Mouse (Mus musculus) megakaryocyte, adult 5-6 weeks (primary cell): Measurements from ENCODE around the gene Ankrd13a. TPM values are rescaled to one million over a fixed set of nuclear protein-coding genes. Genes with fewer than 3 reads are reported as not detected.

Source experiments
- ATAC-seq: 2 replicates; pipeline ENCODE4 v1.8.0; 2016; ENCODE audit warnings: mild to moderate bottlenecking, inconsistent platforms; ENCODE audit not compliant: poor library complexity, severe bottlenecking
- total RNA-seq, 2 experiments: library from RNA; stranded (forward) in 1 of 2; stranded (reverse) in 1 of 2; fragments of 153-499, 151-499 nt in 1 of 2; fragments of 221-1000, 200-1000 nt in 1 of 2; gene quantifications; 2 replicates each; pipeline versions ENCODE4 v1.2.3 to v1.2.4; 2015 to 2017

Ankrd13a gene
- total RNA-seq (2015) (169 and 170 TPM in 2 replicates), total RNA-seq (2017) (204 and 225 TPM in 2 replicates)

DNA sequence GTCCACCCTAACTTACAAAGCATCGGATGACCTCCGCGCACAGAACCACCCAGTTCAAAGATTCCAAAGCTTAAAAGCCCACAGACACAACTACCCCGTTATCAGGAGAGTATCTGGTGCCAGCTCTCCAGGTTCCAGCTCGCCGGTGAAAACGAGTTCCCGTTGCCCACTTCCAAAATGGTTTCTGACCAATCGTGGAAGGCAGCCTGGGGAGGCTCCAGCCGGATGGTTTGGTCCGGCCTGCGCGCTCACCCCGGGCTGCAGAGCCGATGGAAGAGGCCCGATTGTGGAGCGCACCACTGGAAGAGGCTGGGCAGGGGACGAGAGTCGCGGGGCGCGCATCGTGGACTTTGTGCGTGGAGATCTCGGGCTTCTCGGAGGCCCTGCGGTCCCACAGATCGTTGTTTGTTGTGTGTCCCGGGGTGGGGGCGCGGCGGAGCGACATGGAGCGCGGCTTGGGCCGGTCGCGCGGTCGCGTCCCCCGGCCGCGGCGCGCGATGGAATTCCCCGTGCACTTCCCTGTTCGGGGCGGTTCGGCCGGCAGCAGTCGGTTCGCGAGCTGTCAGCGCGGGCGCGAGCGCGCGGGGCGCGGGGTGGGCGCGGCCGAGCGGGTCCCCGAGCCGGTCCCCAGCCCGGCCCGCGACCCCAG is at the start of gene Ankrd13a:
Gene Ankrd13a, plus strand, starts transcription at position 275 of the 649 bp plus-strand sequence.
- peak; percentile 73 for ATAC-seq

DNA sequence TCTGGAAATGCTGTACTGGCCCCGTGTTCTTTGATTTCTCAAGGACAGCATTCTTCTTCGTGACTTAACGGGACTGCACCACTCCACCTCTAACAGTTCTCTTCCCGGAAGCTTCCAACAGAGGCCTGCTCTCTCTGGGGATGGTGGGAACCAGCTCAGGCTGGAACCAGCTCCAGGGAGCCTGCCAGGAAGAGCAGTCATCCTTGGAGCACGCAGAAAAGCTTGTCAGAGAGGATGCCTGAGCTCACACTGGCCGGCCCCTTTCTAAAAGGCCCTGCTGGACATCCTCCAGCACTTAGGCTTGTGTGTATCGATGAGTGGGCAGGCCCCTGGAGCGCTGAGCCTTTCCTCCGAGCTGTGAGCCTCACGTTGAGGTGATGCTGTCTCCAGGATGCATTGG is 46.3 kb upstream of the Ankrd13a start:
- no peak for ATAC-seq

DNA sequence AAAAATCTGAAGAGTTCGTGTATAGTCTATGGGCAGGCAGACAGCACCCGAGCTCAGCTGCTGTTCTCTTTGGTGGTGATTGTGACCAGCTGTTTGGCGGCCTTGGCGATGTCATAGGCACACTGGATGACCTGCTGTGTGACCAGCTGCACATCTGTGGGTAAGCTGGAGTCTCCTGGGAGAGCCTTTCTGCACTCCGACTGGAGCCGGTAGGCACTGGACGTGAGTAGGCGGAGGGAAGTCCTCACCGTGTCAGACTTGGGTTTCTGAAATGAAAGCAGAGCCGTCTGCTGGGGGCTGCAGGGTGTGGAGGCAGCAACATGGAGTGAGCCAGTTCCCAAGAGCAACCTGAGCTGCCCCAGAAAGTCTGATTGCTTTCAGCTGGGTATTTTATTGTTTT is 44.3 kb upstream of the Ankrd13a start:
- ATAC-seq: no peak

DNA sequence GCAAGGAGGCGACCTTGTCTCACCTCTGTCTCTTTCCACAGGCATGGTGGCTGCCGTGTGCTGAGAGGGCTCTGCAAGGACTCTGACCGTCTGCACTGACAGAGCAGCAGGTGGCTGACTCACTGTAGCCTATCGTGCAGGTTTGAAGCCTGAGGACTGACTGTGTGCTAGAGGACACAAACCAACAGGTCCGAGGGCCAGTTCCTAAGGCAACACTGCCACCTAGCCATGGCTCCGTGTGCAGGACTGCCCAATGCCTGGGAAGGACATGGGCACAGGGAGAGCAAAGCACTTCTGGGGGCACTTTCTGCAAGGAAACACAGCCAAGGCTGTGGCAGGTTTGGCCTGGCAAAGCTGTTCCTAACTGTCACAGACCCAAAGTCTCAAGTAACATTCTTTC is 43.0 kb upstream of the Ankrd13a start:
- ATAC-seq: no peak

DNA sequence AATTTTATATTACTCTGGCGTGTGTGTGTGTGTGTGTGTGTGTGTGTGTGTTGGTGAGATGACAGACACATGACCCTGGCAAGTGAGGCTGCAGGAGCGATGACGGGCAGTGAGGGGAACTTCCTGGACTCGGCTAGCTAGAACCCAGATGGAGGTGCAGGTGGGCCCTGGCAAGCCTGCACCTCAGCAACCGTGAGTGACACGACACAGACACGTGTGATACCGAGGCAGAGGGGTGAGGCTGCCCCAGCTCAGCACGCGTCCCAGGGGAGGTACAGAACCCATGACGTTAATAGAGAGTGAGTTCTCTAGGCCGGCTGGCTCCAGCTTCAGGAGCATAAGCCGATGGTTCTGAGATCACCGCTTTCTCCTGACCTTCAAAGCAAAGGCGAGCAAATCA is 42.5 kb upstream of the Ankrd13a start:
- no peak for ATAC-seq

DNA sequence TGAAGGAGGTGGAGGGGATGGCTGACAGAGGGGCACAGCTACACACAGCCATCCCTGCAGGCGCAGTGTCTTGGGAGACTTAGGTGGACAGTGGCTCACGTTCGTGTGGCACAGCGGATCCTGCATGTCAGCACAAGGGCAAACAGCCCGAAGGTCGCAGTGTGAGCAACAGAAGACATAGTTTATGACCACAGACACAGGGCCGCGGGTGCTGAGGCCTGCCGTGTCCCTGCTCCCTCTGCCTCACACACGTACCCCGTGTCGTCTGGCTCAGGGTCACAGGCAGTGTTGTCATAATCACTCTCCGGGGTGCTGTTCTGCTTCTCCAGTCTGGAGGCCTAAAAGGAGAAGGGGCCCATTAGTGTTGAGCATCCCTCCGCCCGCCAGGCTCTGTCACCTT is 40.9 kb upstream of the Ankrd13a start:
- ATAC-seq: no peak

DNA sequence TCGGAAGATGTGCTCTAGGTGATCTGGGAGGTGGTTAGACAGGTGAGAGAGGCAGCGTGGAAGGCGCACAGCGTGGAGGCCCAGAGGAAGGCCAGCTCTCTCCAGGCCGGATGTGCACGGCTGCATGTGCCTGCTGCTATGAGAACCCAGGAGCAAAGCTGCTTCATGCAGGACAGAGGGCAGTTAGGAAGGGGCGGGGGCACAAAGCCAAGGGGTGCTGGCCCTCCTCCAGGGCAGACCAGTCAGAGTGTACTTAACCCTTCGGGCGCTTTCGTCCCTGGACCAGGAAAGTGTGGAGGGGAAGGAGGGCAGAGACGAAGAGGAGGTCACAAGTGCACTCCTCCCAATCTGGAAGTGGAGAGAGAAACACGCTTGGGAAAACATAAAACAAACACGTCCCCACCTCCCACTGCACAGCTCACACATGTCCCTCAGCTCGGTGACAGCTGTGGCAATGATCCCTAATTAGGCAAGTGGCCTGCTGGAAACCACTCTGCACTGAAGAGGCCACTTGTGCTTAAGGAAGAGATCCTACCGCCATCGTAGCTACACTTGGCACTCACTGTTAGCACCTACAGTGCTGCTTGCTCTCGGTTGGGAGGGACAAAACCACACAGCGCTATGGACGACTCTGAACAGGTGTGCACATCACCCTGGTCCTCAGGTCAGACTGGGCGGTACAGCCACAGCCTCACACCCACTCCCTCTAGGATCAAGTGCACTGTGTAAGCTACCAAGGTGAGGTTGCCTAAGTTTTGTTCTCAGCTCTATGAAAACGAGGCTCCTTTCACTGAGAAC is 37.2 kb upstream of the Ankrd13a start:
- ATAC-seq: no peak

DNA sequence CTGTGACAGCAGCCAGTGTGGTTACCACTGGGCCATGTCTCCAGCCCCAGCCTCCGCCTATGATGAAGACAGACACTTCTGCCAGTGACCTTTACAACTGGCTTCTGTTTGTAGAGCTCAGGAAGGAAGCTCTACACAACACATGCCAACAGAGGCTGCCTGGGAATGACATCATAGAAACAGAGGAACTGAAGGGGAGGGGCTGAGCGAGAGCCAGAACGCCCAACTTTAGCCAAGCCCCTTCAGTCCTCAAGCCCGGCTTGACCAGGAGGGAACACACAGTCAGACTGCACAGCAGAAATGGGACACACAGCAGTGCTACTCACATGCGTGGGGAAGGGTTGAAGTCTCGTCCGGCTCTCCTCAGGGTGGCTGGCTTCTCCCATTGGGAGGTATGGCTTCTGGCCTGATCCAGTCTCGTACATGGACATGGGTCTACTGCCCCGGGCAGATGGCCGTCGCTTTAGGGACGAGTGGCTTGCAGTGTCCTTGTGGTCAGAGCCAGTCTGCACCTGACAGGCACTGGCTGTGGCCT is 35.7 kb upstream of the Ankrd13a start:
- no peak for ATAC-seq

DNA sequence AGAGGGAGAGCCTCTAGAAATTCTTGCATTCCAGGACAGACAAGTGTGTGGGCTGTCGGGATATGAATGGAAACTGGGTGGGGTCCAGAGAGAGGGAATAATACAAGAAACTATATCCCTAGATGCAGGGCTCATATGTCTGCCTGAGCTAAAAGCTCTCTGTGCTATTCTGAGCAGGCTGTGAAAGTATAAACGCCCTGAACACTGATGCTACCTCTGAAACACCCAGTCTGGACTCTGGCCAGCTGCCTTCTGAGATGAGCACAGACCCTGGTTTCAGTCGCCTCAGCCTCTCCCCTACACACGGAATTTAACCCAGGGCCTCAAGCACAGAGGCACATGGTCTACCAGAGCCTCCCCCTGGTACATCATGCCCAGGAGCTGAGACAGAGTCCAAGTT is 33.9 kb upstream of the Ankrd13a start:
- ATAC-seq: no peak

DNA sequence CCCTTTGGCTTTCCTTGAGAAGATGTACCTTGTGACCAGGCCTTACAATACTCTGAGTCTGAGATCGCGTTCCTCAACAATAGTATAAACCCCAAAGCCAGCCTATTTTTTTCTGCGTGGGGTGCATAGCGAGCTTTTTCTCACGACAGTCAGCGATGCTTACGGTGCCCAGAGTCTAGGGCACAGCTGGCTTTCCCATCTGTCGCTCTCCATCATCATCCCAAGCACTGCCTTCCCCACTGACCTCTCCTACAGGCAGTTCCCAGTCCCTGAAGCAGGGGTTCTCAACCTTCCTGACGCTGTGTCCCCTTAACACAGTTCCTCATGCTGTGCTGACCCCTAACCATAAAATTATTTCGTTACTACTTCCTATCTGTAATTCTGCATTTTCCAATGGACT is 31.9 kb upstream of the Ankrd13a start:
- ATAC-seq: no peak

DNA sequence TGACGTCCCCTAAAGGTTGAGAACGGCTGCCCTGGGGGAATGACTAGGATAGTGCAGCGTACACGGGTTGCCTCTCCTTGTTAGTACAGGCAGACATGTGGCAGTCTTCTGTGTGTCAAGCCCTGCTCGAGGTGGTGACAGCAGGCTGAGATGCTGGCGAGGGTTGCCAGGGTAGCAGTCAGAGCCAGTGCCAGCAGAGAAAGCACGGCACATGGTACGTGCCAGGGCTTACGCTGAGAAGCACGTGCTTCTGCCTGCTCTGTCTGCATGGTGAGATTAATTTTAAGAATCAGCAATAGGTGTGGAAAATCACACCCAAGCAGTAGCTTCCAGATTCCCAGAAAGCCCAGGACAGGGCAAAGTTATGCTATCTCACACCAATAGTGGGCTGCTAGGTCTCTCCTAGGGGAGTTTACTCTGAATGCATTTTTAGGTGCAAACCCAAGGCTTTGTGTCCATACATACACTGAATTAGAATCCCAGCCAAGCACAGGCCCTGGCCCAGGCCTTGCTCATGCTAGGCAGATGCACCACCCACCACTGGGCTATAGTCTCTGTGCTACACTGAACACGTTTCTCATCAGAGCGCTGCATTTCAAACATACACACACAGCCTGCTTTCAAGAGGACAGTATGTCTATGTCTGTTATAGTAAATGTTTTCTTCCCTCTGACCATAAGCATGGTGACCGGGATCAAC is 31.3 kb upstream of the Ankrd13a start:
- ATAC-seq: no peak

DNA sequence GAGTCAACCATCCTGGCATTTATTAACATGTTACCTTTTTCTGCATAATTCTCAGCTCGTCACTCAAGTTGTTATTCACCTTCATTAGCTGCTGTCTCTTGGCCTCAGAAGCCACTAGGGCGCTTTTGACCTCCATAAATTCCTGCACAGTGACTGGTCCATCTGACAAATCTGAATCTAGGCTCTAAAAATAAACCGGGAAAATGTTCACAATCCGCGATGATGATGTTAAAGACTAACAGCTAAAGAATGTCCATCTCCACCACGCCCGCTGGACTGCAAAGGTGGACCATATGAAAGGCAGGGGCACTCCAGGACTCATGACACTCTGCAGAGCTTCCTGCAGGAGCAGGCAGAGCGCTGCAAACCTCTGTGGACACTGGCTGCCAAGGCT is 30.8 kb upstream of the Ankrd13a start:
- no peak for ATAC-seq

DNA sequence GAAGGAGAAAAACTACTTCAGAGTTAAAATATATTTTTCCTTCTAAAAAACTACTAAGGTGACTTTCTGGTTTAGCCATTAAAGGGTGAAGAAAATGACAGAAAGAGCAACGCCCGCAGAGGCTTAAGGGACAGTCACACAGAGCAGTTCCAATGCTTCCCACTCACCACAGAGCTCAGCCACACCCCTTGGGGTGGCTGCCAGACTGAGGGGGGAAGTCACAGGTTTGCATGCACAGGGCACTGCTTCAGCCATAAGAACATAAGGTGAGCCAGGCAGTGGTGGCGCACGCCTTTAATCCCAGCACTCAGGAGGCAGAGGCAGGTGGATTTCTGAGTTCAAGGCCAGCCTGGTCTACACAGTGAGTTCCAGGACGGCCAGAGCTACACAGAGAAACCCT is 28.9 kb upstream of the Ankrd13a start:
- ATAC-seq: no peak

DNA sequence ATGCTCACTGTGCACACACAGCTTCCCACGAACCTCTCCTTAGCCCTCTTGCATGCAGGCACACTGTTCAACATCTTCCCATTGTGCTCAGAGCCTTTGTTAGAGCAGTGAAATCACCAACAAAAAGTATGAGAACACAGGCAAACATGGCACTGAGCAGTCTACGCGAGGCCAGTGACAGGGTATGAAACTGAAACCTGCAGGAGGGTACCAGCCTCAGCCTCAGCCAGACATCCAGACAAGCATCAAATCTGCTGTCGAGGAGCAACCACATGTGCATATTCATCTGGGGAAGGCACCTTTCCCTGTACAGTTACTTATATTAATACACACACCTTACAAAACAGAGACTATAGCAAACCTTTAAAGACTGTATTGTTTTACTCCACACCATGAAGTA is 27.6 kb upstream of the Ankrd13a start:
- ATAC-seq: no peak

DNA sequence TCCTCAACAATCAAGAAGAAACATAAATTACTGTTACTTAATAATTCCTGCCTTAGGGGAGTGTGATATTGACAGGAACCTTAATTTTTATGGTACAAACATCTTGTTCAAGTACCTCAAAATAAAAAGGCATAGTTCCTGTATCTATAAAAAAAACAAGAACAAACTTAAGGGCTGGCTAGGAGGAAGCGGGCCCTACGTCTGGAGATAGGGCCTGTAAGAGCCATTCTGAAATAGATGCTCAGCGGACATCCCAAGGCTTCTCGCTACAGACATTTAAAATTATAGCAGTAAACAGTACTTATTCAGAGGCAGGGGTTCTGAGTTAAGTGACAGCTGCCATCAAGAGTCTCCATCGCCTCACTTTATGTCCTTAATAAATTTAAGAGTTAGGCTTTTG is 27.0 kb upstream of the Ankrd13a start:
- no peak; the same call in 1 of the 2 replicates for ATAC-seq

DNA sequence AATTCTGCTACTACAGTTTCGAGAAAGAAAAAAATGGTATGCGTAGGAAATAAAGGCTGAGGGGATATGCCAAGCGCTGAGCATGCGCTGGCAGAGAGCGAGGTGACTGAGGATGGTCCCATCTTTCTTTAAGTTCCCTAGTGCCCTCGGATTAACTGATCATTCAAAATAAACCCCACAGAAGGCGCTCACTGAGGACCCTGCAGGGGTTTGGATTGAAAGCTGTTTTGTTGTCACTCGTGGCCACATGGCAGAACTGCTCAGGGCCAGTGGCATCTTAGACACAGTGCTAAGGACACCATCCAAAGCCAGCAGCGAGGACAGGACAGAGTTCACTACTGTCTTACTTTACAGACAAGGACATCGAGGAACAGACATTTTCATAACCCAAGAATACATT is 24.2 kb upstream of the Ankrd13a start:
- ATAC-seq: no peak

DNA sequence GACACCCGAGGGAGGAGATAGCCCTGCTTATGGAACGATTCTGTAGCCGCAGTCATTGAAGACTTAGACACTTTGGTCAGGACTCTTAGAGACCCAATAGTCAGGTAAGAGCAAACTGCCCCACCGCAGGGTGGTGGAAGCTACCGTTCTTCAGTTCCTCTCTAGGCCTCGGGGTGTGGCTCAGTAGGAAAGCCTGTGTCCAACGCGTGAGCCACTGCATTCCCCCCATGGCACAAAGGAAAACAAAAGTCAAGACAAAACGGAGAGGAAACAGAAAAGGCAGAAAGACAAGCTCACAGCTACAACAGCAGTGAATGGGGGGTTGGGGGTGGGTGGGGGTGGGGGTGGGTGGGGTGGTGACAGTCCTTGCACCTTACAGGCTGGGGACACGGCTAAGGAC is 22.1 kb upstream of the Ankrd13a start:
- no peak for ATAC-seq

DNA sequence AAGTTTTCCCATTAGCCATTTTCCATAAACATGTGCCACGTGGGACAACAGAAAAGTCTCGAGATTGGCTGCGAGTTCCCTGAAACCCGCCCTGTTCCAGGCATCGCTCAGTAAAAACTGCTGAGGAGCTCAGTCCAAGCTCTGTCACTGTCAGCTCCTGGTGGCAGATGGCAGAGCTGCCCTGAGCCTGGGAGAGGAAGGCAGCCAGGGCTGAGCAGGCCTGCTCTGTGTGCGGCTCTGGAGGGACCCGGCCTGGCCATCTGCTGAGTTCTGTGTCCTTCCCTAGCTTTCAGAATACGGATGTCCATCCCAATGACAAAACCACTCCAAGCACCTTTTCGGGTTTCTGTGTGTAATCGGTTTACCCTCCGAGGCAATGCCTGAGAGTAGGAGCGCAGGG is 21.1 kb upstream of the Ankrd13a start:
- no peak for ATAC-seq

DNA sequence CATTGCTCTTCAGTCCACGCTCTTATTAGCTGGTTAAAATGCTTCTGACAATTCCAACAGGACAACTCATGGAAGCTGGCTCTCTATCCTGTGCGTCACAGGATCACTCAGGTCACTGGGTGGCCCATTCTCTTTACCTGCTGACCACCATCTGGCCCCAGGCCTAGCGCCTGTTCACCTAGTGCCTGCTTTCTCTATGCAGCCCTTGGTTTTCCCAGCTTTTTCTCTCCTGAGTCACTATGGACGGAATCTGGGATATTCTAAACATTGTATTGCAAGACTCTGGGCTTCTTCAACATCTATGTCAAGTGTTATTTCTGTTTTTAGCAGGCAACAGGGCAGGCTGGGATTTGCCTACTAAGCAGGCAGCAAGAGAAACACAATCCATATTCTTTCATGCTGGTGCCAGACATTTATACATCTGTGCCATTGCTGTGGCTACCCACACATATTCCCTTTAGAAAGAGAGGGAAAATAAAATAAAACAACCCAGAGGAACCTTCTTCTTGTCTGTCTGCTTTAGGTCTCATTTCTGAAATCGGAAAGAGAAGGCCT is 14.9 kb upstream of the Ankrd13a start:
- ATAC-seq: no peak

DNA sequence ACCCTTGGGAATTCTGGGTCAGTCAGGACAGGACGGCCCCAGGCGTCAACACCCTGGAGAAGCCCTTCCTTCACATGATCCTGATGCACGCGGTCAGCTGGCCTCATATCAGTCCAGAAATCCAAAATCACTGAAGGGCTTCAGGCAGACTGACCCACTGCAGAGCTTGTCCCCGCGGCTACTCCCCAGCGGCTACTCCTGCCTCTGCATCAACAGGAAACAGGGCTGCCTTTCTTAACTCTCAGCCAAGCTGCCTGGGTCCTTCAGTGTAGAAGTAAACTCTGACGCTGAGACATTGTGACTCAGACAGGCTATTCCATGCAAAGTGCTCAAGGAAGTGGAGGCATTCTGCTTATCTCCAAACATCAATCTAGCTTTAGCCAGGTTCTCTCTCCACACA is 12.5 kb upstream of the Ankrd13a start:
- no peak for ATAC-seq
